Mouse (Mus musculus) urinary bladder, adult 2 months (tissue): ENCODE measurements around the gene Mxd1. TPM values are rescaled to one million over a fixed set of nuclear protein-coding genes. Genes with fewer than 3 reads are reported as not detected.

ENCODE experiments used
- DNase-seq: peaks from one replicate; pipeline ENCODE4 v3.0.0; 2022; ENCODE audit warnings: low spot score
- polyA plus RNA-seq: library from polyadenylated mRNA; depleted of rRNA; stranded (reverse); fragments of >200 nt; gene quantifications from 2 replicates; pipeline ENCODE4 v1.2.3, GENCODE M21; 2012

Mxd1 gene
- polyA plus RNA-seq, 1 experiment: 9.0 TPM

DNA sequence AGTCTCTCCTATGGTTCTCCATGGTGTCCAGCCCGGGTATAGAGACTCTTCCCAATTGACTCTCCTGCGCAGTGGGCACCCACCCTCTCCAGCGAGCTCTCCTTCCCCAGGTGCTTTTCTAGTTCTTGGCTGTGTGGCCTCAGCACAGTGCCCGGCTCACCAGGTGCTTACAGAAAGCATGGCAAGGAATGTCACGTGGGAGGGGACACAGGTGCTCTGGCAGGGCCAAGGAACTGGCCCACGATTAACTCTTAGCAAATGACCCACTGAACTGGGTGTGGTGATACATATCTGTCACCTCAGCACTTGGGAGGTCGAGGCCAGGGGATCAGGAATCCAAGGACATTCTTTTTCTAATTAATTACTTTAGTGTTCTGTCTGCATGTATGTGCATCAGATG lies 22.8 kb downstream of the Mxd1 start:
- DNase-seq: no peak

DNA sequence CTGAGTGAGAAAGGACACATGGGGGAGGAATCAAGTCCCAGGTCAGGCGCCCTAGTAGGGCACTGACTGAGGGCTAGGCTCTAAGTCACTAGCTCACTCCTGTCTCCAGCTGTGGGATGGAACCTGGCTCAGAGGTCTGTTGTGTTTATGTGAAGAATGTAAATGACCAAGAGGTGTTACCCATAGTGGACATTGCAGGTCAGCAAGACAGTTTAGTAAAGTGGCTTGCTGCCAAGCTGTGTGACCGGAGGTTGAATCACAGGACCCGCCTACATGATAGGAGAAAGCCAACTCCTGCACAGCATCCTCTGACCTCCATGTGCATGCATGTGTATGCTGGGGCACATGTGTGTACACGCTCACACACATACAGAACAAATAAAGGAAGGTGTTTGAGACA lies 23.4 kb downstream of the Mxd1 start:
- DNase-seq: no peak

DNA sequence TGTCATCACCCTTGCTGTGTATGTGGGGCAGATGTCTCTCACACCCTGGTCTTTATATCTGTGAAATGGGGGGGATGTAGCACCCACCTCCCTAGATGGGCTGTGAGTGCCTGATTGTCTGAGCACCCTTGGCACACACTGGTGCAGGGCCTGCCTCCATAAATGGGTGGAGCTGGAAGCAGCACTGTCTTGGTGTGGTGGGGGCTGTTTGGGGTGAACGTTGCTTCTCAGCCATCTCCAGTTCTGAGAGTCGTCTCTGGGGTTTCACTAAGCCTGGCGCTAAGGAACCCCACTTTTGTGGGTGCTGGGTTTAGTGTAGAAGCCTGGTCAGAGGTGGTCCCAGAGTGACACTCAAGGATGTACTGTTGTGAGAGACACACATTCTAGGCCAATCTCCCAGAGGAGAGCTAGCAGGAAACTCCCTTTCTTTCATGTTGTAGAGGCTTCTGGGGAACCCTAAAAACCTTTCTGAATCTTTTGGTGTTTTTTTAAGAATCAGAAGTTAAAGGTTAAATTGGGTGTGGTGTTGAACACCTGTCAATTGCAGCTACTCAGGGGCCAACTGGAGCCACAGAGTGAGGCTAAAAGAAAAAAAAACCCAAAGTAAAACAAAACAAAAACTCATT lies 24.1 kb downstream of the Mxd1 start:
- no peak for DNase-seq

DNA sequence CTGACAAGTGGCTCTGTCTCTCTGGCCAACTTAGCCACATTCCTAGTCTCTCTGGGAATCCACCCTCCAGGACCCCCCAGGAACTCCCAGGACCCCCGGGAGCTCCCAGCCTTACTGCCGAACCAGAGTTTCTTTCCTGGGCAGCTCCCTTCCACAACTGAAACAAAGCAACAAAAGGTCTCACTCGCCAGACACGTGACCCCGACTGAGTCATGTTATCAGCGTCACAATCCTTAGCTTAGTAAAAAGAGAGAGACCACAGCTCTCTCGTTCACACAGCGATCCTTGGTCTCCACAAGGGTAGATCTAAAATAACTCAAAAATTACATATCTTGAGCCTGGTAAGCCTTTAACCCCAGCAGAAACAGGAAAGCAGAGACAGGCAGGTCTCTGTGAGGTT lies 27.2 kb downstream of the Mxd1 start:
- DNase-seq: no peak

DNA sequence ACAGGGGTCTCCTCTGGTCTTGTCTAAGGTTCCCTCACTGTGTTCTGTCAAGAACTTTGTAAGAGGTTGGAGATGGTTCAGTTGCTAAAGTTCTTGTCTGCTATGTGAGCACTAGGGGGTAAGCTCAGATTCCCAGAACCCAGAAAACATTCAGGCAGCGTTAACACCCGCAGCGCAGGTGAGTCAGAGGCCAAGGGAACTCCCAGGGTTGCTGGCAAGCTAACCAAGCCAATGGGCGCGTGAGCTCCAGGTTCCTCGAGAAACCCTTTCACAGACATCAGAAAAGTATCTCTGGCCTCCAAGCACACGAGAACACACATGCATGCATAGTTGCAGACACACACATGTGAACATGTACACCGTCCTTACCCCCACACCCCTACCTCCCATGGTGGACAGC lies 28.2 kb downstream of the Mxd1 start:
- DNase-seq: no peak

DNA sequence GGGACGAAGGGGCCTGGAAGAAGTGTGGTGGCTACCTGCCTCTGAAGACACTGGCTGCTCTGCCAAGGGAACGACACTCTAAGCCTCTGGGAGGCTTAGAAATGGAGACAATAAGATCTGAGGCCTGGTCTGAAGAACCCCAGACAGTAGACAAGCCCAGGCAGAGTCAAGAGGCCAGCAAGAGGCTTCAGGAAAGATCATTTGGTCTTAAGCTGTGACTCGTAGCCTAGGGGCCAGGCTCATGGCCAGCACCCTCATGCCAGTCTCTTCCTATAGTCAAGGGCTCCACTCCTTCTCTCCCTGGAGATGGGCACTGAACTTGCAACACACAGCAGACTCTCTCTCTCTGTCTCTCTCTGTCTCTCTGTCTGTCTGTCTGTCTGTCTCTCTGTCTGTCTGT lies 28.8 kb downstream of the Mxd1 start:
- DNase-seq: no peak

DNA sequence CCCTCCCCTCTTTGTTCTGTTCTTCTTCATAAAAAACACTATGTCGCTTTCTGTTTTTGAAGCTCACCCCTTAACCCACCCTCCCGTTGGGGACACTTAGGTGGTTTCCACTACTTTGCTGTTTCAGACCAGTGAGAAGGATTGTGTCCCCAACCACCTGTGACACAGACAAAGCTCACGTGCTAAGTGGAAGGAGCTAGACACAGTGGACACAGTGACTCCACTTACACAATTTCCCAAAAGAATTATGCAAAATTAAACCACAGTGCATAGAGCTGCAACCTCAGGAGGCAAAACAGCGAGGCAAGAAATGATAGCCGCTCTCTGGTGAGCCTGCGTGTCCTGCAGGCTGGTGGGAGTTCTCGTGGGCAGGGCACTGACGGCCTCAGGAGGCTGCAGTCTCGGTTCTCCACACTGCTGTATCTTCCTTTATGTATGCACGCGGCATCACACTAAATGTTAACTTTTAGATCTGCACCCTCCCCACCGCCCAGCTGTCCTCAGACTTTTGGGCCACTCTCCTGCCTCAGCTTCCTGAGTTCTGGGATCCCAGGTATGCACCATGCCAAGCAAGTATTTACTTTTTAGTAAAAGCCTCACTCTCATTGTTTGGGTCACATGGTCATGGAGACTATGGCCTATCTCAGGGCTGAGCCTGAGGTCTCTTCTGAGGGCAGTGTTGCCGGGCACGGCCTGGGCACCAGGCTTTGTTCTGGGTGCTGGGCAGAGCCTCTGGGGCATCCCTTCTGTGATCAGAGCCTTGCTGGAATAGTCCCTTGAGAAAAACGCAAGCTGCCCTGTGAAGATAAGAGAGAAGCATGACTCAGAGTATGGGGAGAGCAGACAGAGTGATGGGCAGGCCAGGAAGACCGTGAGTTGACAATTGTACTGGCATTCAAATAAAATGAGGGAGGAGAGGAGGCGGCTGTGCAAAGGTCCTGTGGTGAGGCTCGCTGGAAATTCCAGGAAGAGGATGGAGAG lies 29.5 kb downstream of the Mxd1 start:
- no peak for DNase-seq

DNA sequence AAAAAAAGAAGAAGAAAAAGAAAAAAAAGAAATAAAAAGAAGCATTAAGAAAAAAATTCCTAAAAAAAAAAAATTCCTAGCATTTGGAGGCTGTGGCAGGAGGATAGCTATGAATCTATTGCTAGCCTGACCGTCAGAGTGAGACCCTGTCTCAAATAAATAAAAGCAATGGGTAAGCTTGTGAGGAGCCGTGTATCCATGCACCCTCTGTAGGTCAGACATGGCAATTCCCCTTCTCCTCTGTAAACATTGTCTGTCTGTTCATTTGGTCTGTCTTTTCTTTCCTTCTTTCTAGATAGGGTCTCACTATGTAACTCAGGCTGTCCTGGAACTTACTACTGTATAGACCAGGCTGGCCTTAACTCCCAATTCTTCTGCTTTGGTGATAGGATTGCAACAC lies 30.5 kb downstream of the Mxd1 start:
- DNase-seq: no peak

DNA sequence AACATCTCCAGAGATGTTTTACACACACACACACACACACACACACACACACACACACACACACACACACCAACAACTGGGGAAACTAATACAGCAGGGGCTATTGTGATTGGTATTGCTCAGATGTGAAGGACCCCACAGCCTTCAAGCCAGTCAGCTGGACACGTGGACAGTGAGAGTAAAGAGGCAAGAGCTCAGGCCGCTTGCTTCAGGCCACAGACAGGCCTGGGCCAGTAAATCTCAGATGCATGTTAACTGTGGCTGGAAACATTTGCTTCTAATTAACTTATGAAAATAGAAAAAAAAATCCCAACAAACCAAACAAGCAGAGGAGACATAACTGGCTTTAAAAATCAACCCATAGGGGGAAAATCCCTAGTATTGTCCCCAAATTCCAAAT lies 31.1 kb downstream of the Mxd1 start:
- DNase-seq: no peak

DNA sequence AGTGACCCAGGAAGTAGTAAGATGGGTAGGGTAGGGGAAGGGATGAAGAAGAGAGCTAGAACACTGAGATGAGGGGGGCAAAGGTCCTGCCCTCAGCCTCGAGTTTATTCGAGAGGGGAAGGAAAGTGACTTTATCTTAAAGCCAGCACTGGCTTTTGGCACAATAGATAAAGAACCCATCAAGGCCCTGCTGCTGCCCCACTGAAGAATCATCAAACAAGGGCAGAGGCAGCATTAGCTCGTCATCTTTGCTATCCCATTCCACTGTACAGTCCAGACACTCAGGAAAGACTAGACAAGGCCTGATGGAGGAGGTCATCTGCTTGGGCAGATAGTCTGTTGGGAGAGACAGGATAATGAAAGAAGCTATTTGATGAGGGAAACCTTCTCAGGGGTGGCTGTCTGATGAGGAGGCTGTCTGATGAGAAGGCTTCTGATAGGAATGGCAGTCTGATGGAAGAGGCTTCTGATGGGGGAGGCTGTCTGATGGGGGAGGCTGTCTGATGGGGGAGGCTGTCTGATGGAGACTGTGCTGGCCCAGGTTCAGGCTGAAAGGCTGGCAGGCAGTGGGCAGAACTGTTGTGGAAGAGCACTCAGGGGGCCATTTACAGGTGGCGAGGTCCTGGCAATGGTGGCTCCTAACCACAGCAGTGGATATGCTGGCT lies 31.7 kb downstream of the Mxd1 start:
- no peak for DNase-seq

DNA sequence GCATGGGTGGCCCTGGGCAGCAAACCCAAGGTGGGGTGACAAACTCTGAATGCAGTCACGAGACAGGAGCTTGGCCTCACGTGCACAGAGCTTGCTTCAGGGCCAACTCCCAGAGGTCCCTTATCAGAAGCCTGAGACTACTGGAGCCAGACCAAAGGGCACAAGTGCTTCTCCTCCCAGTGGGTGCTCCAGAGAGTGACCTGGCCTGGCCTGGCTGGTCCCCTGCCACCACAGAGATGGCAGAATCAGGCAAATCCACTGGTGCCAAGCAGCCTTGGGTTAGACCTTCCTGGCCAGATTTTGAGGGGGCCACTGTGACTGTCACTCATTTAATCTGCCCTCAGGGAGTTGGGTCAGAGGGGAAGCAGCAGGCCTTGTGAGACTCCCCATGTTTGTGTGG lies 32.5 kb downstream of the Mxd1 start:
- DNase-seq: no peak

DNA sequence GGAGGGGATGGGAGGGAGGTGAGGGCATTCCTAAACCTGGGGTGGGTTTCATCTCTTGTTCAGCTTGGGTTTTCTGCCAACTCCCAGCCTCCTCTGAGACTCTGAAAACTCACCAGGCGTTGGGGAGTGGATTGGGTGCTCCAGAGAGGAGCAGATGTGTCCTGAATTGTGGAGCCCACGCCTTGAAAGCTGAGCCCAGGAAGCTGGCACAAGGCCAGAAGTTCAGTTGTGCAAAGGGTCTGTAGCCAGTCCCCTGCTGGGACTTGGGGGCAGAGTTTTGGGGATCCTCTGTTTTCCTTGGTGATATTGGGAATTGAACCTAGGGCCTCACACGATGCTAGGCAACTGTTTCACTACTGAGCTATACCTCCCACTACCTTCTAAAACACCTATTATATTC lies 38.8 kb downstream of the Mxd1 start:
- DNase-seq: no peak

DNA sequence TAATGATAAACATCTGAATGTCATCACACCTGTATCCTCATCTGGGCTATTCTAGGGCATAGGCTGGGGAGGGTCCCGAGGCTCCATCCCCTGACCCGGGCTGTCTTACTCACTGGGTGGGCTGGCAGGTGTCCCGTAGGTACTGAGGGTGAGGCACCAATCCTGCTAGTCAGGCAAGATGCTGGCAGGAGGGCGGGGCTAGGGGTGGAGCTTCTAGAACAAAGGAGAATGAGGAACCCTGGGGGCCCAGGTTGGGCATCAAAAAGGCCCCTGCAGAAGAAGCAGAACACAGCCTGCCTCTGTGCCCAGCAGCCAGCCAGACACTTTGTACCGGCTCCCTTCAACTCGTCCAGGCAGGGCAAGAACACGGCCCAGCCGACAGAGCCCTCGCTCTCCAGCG lies 41.0 kb downstream of the Mxd1 start, which contains the start of gene Asprv1:
TSS of gene Asprv1 (plus strand) at position 219 of the 400 bp plus-strand sequence.
- no peak for DNase-seq

DNA sequence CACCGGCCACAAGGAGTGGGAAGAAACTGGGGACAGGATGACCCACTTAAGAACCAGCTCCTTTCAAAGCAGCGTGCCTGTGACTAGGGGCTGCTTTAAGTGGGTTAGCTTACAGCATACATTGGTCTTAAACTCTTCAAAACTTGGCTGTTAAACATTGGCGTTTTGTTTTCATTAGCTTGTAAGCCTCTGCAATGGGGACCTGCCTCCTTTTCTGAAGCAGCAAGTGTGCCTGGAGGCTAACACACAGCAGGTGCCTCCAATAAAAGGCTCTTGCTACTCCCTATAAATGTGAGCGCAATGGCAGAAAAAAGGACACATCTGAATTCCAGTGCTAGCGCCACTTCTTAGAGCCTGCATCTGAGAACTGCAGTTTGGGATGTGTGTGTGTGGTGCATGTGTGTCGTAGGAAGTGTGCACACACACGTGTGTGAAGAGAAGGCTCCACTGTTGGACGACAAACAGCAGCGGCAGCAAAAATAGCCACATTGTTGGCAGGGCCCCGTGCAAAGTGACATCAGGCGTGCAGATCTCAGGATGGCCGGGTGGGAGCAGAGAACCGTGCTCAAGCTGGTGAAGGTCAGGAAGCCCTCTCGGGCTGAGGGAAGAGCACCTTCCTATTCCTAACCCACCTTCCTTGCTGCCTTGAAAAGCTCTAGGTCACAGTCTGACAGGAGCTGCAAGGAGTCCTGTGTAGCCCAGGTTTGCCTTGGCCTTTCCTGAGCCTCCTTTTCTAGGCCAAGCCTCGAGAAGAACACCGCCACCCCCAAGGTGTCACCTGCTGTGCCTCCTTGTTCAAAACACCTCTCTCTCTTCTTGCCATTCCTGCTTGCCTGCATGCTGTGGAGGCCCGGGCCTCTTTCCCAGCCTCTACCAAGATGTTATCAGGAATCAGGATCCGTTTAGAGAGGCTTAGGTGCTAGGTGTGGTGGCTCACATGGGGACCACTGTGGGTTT lies 44.6 kb downstream of the Mxd1 start:
- no peak for DNase-seq

DNA sequence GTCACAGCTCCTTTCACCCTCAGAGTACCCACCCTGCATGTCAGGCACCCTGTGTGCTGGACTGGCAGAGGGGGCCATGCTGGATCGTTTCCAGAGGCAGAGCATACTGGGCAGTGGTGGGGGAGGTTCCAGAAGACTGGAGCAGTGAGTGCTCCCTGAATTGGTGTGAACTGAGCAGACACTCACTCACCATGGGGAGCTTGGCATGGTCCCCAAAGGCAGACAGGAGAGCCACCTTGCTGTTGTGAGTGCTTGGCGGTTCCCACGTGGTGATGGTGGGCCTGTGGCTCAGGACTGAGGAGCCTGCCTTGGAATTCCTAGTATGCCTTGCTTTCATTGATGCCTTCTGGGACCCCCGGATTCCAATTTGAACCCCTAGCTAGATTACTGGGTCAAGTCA lies 45.8 kb downstream of the Mxd1 start:
- no peak for DNase-seq

DNA sequence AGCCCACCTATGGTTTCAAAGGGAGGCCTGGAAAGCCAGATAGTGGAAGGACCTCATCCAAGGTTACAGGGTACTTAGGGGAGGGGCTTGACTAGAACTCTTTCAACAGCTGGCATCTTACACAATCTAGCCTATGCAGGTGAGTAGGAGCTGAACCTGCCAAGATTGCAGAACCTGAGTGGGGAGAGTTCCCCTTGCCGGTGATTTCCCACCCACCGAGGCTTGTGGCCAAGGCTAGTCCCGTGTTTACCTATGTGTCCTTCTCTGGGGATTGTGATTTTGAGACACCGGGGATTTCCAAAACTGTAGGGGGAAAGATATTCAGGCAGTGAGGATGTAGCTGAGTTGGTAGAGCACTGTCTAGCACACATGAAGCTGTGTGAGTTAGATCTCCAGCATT lies 53.7 kb downstream of the Mxd1 start:
- no peak for DNase-seq

DNA sequence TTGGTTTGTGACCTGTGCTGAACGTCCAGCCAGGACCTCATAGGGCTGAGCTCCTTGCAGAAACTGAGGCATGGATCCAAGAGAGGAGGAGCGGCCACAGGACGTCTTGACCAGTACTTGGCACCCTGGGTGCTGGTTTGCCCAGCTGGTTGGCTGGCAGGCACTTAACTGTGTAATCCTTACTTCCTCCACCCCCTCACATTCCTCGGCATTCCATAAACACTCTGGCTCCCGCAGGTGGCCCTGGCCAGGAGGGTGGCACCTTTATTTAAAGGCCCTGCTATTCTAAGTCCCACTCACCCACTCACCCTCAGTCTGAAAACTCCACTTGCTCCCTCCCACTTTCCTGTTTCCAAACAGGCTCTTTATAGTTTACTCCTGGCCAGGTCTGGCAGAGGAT lies 58.2 kb downstream of the Mxd1 start:
- no peak for DNase-seq

DNA sequence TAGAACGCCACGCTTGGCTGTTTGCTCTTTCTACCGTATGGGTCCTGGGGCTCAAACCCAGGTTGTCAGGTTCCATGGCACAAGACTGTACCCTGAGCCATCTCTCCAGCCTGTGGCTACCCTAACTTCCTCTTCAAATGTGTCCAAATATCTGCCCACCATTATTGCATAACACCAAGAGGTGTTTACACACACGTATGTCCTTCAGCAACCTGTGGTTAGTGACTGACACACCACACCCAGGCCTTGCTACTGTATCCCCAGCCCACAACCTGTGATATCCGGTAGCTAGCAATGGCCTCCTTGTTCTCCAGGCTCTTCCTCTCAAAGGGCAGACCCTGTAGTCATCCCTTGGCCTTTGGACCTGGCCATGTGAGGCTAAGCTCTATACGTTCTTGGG lies 59.7 kb downstream of the Mxd1 start:
- DNase-seq: no peak

DNA sequence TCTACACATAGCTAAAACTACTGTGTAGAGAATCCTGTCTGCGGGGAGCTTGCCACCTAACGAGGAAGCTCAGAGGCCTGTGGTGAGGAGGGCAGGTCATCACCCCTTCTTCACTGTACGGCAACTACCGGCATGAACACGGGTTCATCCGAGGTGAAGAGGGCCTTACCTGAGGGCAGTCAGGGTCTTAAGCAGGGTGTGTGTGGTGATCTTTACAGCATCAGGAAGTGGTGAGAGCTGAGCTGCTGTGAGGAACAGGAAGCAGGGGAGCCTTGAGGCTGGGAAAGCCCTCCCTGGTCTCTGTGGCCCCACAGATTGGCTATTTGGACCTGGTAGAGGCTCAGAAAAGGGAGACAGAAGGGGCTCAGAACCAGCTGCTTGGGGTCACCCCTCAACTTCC lies 61.5 kb downstream of the Mxd1 start:
- no peak for DNase-seq

DNA sequence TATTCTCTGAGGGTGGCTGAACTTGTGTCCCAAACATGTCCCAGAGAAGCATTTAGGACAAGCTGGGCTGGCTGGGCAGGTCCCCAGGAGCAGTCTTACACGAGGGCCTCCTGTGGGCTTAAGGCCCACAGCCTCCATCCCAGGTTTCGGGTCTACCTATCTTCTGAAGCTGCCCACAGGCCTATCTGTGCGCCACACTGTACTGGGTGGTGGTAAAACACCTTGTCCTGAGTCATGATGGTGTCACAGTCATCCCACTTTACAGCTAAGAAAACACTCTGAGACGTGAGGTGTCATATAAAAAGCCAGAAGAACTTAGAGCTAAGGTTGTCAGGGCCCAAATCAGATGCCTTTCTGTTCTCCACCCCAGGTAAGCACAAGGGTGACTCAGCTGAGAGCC lies 62.7 kb downstream of the Mxd1 start:
- no peak for DNase-seq

DNA sequence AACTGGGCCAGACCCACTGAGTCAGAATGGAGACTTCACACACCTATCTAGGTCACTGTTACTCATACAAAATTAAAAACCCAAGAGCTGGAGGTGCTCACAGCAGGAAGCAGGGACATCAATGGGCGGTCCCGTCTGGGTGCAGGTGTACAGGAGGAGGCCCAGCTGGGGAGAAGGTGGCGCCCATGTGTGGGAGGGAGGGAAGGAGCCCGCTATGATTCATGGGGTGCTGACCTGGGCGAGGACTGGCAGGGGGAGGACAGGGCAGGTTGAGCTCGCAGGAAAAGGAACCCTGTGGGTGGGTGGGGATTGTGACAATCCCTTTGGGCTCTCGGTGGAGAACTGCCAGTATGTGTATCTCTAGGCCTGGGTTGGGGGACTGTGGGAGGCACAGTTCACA lies 63.7 kb downstream of the Mxd1 start:
- DNase-seq: no peak
